Mouse (Mus musculus) heart, postnatal 36 days (tissue): Measurements from ENCODE around the gene Fxyd4. TPM values are rescaled to one million over a fixed set of nuclear protein-coding genes. Genes with fewer than 3 reads are reported as not detected.

Source experiments
- DNase-seq, 2 experiments: peaks; one replicate each; pipeline ENCODE4 v3.0.0; 2021 to 2022
- intact Hi-C: fragments of 180-260 bp; cut with DNase I; formaldehyde crosslinking; loops from one replicate; pipeline ENCODE4 v1.15.1; 2025
- microRNA-seq, 2 experiments: library from miRNA; unstranded; fragments of <30 nt; microRNA quantifications; one replicate each; pipeline ENCODE4 v1.2.0; 2021; ENCODE audit warnings: borderline number of aligned reads in 2 of 2
- total RNA-seq, 2 experiments: library from RNA; stranded (reverse); gene quantifications; 2 replicates each; pipeline ENCODE4 v1.2.3; 2021

Fxyd4 gene
- total RNA-seq, 2 experiments from 2014 or later: not detected

GRCm38 (mm10) chr6:117900126-117901080 is 37.1 kb downstream of the Fxyd4 start, which contains the start of gene Hnrnpf:
TSS of gene Hnrnpf (plus strand) at chr6:117900324.
- DNase-seq: no peak
- intact Hi-C loops: no loop called here

- DNase-seq: no peak
- intact Hi-C loops: no loop called here
Observed at GRCm38 (mm10) chr6:117897800-117898199, 39.7 kb downstream of the Fxyd4 start.

GRCm38 (mm10) chr6:117893435-117893834 is 44.1 kb downstream of the Fxyd4 start:
- intact Hi-C loops: no loop called here
- DNase-seq: no peak

- intact Hi-C loops: no loop called here
- no peak for DNase-seq
Observed at GRCm38 (mm10) chr6:117892386-117892785, 45.1 kb downstream of the Fxyd4 start.

GRCm38 (mm10) chr6:117891369-117892160 is 45.9 kb downstream of the Fxyd4 start:
- intact Hi-C loops: no loop called here
- DNase-seq: no peak

- intact Hi-C loops: no loop called here
- no peak for DNase-seq
Observed at GRCm38 (mm10) chr6:117890257-117890656, 47.2 kb downstream of the Fxyd4 start.

GRCm38 (mm10) chr6:117888642-117889096 is 48.8 kb downstream of the Fxyd4 start:
- DNase-seq: no peak
- intact Hi-C loops: no loop called here

- no peak for DNase-seq
- intact Hi-C loops: no loop called here
Observed at GRCm38 (mm10) chr6:117888032-117888431, 49.5 kb downstream of the Fxyd4 start.

- intact Hi-C loops: no loop called here
- no peak for DNase-seq
Observed at GRCm38 (mm10) chr6:117885943-117886342, 51.5 kb downstream of the Fxyd4 start.

Small RNA genes within 50 kb of the gene (microRNA-seq; reads per million reads assigned to microRNA genes)
- gene Gm25535: 0 reads per million in 2 experiments

Other genes with a start within 250 kb of the Fxyd4 start
- 10 to 100 TPM; 30.8 to 35.9 TPM for gene Zfp637, start 96.5 kb downstream of the Fxyd4 start, total RNA-seq
- under 1 TPM; 0.19 to 0.24 TPM for gene Zfp239, start 75.6 kb downstream of the Fxyd4 start, total RNA-seq
- 100 to 1,000 TPM; 190 to 198 TPM for gene Hnrnpf, start 37.4 kb downstream of the Fxyd4 start, total RNA-seq
- gene Rasgef1a, start 73.7 kb upstream of the Fxyd4 start, total RNA-seq: under 1 TPM; 0.11 to 0.22 TPM
- gene Csgalnact2, start 201.4 kb upstream of the Fxyd4 start, total RNA-seq: 10 to 100 TPM; 18.2 to 18.5 TPM